Mouse (Mus musculus) CH12.LX (cell line): ENCODE data around the gene Alg12. TPM values are rescaled to one million over a fixed set of nuclear protein-coding genes. Genes with fewer than 3 reads are reported as not detected.

Experiments
- DNase-seq: peaks from one replicate; pipeline ENCODE4 v3.0.0-alpha.2; 2013; ENCODE audit errors: extremely low read depth
- H3K27ac ChIP-seq: 2 replicates; pipeline ENCODE4 v1.5.1; 2012; ENCODE audit warnings: low read depth, mild to moderate bottlenecking, control low read depth, moderate library complexity; ENCODE audit not compliant: insufficient read depth
- H3K27me3 ChIP-seq: replicated peaks from 2 replicates; pipeline ENCODE3; 2012; ENCODE audit warnings: inconsistent platforms
- H3K36me3 ChIP-seq, 2 experiments: replicated peaks in 1 of 2; 2 replicates each; pipeline versions ENCODE3 to v1.6.1; 2012; ENCODE audit warnings: inconsistent platforms in 1 of 2, low read length in 1 of 2, mild to moderate bottlenecking in 1 of 2, mixed read lengths in 1 of 2, moderate library complexity in 1 of 2; ENCODE audit not compliant: control insufficient read depth in 1 of 2, insufficient read depth in 1 of 2
- H3K4me1 ChIP-seq, 2 experiments: 2 replicates each; pipeline ENCODE4 v1.6.1; 2012; ENCODE audit warnings: inconsistent platforms in 1 of 2, moderate library complexity in 1 of 2; ENCODE audit not compliant: insufficient read depth in 2 of 2, control insufficient read depth in 1 of 2
- H3K4me2 ChIP-seq: 2 replicates; pipeline ENCODE4 v1.6.1; 2012; ENCODE audit warnings: low read depth, mild to moderate bottlenecking, control low read depth; ENCODE audit not compliant: poor library complexity, insufficient read depth, severe bottlenecking
- H3K4me3 ChIP-seq, 3 experiments: fragments of 150-350 bp in 1 of 3; sonication (generic) in 1 of 3; replicated peaks in 1 of 3; 2 replicates each; pipeline versions ENCODE3 to v1.5.1; 2011 to 2012; ENCODE audit warnings: low read depth in 2 of 3, low read length in 2 of 3, mild to moderate bottlenecking in 2 of 3, moderate library complexity in 2 of 3, control low read depth in 1 of 3, improper control_type of control experiment in 1 of 3, inconsistent platforms in 1 of 3, mixed read lengths in 1 of 3; ENCODE audit not compliant: poor library complexity in 1 of 3
- H3K79me2 ChIP-seq: replicated peaks from 2 replicates; pipeline ENCODE4 v1.6.1; 2012; ENCODE audit warnings: mild to moderate bottlenecking, moderate library complexity; ENCODE audit not compliant: control insufficient read depth, poor library complexity, insufficient read depth, severe bottlenecking; ENCODE audit errors: extremely low read depth
- H3K9ac ChIP-seq: 2 replicates; pipeline ENCODE4 v1.6.1; 2012; ENCODE audit warnings: low read depth, mild to moderate bottlenecking, control low read depth, moderate library complexity; ENCODE audit not compliant: insufficient read depth
- H3K9me3 ChIP-seq: replicated peaks from 2 replicates; pipeline ENCODE3; 2012; ENCODE audit warnings: low read length, inconsistent platforms, mixed read lengths
- CHD1 ChIP-seq: IDR thresholded peaks from 2 replicates; pipeline ENCODE4 v1.6.1; 2012; ENCODE audit warnings: low read depth, low read length, improper control_type of control experiment, inconsistent platforms
- E2F4 ChIP-seq: IDR thresholded peaks from 2 replicates; pipeline ENCODE4 v1.6.1; 2011; ENCODE audit warnings: low read depth, low read length, improper control_type of control experiment; ENCODE audit not compliant: insufficient replicate concordance
- EP300 ChIP-seq: IDR thresholded peaks from 2 replicates; pipeline ENCODE4 v1.6.1; 2011; ENCODE audit warnings: low read length, improper control_type of control experiment
- JUND ChIP-seq: conservative IDR thresholded peaks from 2 replicates; pipeline ENCODE4 v1.6.1; 2011; ENCODE audit warnings: low read depth, low read length, improper control_type of control experiment
- KAT2A ChIP-seq: IDR thresholded peaks from 2 replicates; pipeline ENCODE4 v1.6.1; 2012; ENCODE audit warnings: low read length, improper control_type of control experiment, inconsistent platforms; ENCODE audit not compliant: insufficient replicate concordance
- MXI1 ChIP-seq: IDR thresholded peaks from 2 replicates; pipeline ENCODE4 v1.6.1; 2011; ENCODE audit warnings: mild to moderate bottlenecking, low read depth, low read length, improper control_type of control experiment
- NRF1 ChIP-seq: IDR thresholded peaks from 2 replicates; pipeline ENCODE4 v1.6.1; 2014; ENCODE audit warnings: low read depth, mild to moderate bottlenecking, inconsistent platforms, low read length, improper control_type of control experiment, moderate library complexity
- POLR2AphosphoS2 ChIP-seq: IDR thresholded peaks from 2 replicates; pipeline ENCODE4 v1.6.1; 2011; ENCODE audit warnings: low read depth, low read length, improper control_type of control experiment
- RAD21 ChIP-seq: IDR thresholded peaks from 2 replicates; pipeline ENCODE4 v1.6.1; 2011; ENCODE audit warnings: low read depth, mild to moderate bottlenecking, low read length, improper control_type of control experiment, moderate library complexity
- SMC3 ChIP-seq: IDR thresholded peaks from 2 replicates; pipeline ENCODE4 v1.6.1; 2011; ENCODE audit warnings: low read depth, low read length, improper control_type of control experiment
- TBP ChIP-seq: conservative IDR thresholded peaks from 2 replicates; pipeline ENCODE4 v1.6.1; 2011; ENCODE audit warnings: low read depth, low read length, improper control_type of control experiment
- TCF12 ChIP-seq: IDR thresholded peaks from 2 replicates; pipeline ENCODE4 v1.6.1; 2014; ENCODE audit warnings: low read depth, mild to moderate bottlenecking, inconsistent platforms, low read length, improper control_type of control experiment
- UBTF ChIP-seq: IDR thresholded peaks from 2 replicates; pipeline ENCODE4 v1.6.1; 2012; ENCODE audit warnings: low read depth, mild to moderate bottlenecking, inconsistent platforms, low read length, improper control_type of control experiment, moderate library complexity
- ZKSCAN1 ChIP-seq: IDR thresholded peaks from 2 replicates; pipeline ENCODE4 v1.6.1; 2012; ENCODE audit warnings: low read depth, inconsistent platforms, low read length, improper control_type of control experiment, borderline replicate concordance
- dilution Hi-C: fragments of 300-500 bp; cut with MboI; formaldehyde crosslinking; loops from 2 replicates; pipeline ENCODE4 v1.14.3; 2020; ENCODE audit warnings: low sequenced_read_pairs; ENCODE audit not compliant: extremely low pct_unique_long_range_greater_than_20kb, extremely low pct_ligation_motif_present
- in situ Hi-C: fragments of 300-500 bp; cut with MboI; formaldehyde crosslinking; loops from 3 replicates; pipeline ENCODE4 v1.14.3; 2019; ENCODE audit warnings: low sequenced_read_pairs, low pct_ligation_motif_present, low pct_unique_long_range_greater_than_20kb, mixed read lengths
- polyA plus RNA-seq: library from polyadenylated mRNA; unstranded; fragments of >175 nt; gene quantifications from 2 replicates; pipeline ENCODE4 v1.2.1, GENCODE M21; 2012; ENCODE audit warnings: low read depth; ENCODE audit not compliant: insufficient read length
- total RNA-seq, 2 experiments: library from RNA; depleted of rRNA; stranded (reverse); fragments of 300-350 nt in 1 of 2; fragments of >200 nt in 1 of 2; gene quantifications; 2 replicates each; pipeline ENCODE4 v1.2.3; 2012 to 2014

The Alg12 gene
- total and polyA plus RNA-seq, 3 experiments = 8.1 to 10.3 (median 8.5) TPM

DNA sequence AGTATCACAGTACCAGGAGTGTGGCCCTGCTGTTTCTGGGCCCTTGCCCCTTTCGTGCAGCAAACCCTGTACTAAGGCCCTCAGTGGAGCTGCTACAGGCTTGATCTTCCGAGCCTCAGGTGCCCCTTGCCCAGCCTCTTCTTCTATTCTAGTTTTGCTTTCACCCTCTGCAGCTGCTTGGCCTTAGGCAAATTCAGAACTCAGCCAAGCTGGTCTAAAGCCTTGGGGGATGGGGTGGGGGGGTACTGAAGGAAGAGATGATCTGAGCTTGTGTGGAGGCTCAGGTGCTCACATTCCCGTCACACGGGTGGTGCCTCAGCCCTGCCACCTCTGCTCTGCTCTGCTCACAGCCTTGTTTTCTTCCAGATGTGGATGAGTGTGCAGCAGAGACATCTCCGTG lies 4.3 kb upstream of the Alg12 start:
- DNase-seq = peak; percentile 52
- no peak overlapping the region for H3K4me3 ChIP-seq
- no peaks in the 10 kb centered on the region for H3K27me3 ChIP-seq
- H3K4me2 ChIP-seq = no peak overlapping the region
- peaks cover 31 to 65% of the 10 kb centered on the region in 2 experiments for H3K36me3 ChIP-seq
- peak; percentile 26; the same call in 1 of the 2 replicates for TF ChIP-seq TCF12
- no peak for TF ChIP-seq KAT2A
- TF ChIP-seq SMC3 = no peak
- TF ChIP-seq, all 38 proteins: peak for 1
- peaks cover 31 to 50% of the 10 kb centered on the region in 2 experiments for H3K4me1 ChIP-seq
- in situ Hi-C loops = loop anchor here (10.0 kb wide), 1 partner anchor 251 kb away; the partner anchor contains the start of gene Trabd
- H3K27ac ChIP-seq = peak overlapping the region; percentile 22; the same call in 1 of the 2 replicates
- peaks cover 11% of the 10 kb centered on the region; the same call in 1 of the 2 replicates for H3K79me2 ChIP-seq
- H3K9ac ChIP-seq = no peak overlapping the region
- H3K9me3 ChIP-seq = no peaks in the 10 kb centered on the region
- dilution Hi-C loops = no loop called here

- no peaks in the 10 kb centered on the region for H3K27me3 ChIP-seq
- TF ChIP-seq POLR2AphosphoS2 = no peak
- TF ChIP-seq TBP = no peak
- no peak for TF ChIP-seq E2F4
- no peak for TF ChIP-seq CHD1
- TF ChIP-seq UBTF = no peak
- TF ChIP-seq TCF12 = no peak
- TF ChIP-seq EP300 = no peak
- no peak for TF ChIP-seq ZKSCAN1
- no peak for TF ChIP-seq MXI1
- TF ChIP-seq JUND = no peak
- no peak for TF ChIP-seq NRF1
- TF ChIP-seq KAT2A = no peak
- no peak for TF ChIP-seq RAD21
- no peak overlapping the region for H3K9ac ChIP-seq
- DNase-seq = no peak
- H3K4me2 ChIP-seq = no peak overlapping the region
- dilution Hi-C loops = no loop called here
- no peak overlapping the region for H3K4me3 ChIP-seq
- H3K27ac ChIP-seq = no peak overlapping the region; the same call in 1 of the 2 replicates
- H3K9me3 ChIP-seq = no peaks in the 10 kb centered on the region
- in situ Hi-C loops = loop anchor here (10.0 kb wide), 1 partner anchor 252 kb away; the partner anchor contains the start of gene Trabd
- H3K36me3 ChIP-seq = peaks cover 31 to 64% of the 10 kb centered on the region in 2 experiments
- H3K4me1 ChIP-seq = peaks cover 26 to 53% of the 10 kb centered on the region in 2 experiments
- H3K79me2 ChIP-seq = peaks cover 15% of the 10 kb centered on the region; the same call in 1 of the 2 replicates
Observed at GRCm38 (mm10) chr15:88822513-88822912, 3.4 kb upstream of the Alg12 start.
